Mouse (Mus musculus) right cerebral cortex, postnatal 25 days (tissue): ENCODE results near the gene Gm28043.
"Not testable (repeated sequence)": the region's sequence is repeated elsewhere in the genome, so short reads cannot be mapped to it uniquely, and the experiment has no call there.

Experiments
- DNase-seq: peaks from one replicate; pipeline ENCODE4 v3.0.0; 2022

Gene Gm28043

DNA sequence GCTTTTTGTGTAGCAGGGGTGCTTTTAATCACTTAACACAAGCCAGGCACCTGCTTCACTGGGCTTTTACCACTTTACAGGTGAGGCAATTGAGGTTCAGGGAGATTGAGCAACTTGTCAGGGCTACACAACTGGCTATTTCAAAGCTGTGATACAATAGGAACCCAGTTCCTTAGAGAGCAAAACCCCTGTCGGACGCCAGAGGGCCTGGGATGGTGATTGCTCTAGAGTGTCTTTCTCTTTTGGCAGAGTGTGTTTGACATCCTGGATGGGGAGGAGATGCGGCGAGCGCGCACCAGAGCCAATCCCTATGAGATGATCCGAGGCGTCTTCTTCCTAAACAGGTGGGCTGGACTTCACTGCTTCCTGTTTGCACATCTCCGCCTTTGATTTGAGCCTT is 67.0 kb downstream of the Gm28043 start:
- no peak for DNase-seq

DNA sequence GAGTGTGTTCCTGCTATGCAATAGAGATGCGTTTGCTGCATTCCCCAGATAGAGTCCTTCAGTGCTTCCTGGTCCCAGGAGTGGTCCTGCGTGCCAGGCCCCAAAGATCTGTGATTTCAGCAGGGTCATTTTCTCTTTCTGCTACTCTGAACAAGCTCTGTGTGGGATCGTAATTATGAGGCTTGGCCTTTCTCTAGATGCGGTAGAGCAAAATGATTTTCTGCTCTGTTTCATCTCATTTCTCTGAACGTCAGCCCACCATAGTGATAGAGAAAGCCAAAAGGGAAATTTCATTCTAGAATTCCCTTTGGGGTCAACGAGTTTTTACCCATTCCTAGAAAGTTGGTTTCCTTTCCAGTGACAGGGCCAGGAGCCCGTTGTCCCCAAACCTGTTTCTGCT is 67.6 kb downstream of the Gm28043 start:
- no peak for DNase-seq

DNA sequence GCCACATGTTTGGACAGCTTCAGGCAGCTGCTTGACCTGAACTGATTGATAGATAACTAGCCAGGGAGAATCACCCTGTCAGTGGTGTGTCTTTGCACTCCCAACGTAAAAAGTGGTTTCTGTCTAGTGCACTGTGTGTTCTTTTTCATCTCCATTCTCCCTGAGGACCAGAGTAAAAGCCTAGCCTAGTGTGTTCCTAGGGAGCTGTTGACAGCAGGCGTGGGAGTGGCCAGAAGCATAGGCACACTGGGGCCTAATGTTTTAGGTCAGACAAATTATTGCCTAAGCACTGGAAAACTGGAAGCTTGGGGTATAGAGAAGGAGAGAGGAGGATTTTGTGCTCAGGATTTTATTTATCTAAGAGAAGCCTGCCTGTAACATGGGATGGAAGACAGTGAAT is 68.5 kb downstream of the Gm28043 start:
- DNase-seq: no peak

DNA sequence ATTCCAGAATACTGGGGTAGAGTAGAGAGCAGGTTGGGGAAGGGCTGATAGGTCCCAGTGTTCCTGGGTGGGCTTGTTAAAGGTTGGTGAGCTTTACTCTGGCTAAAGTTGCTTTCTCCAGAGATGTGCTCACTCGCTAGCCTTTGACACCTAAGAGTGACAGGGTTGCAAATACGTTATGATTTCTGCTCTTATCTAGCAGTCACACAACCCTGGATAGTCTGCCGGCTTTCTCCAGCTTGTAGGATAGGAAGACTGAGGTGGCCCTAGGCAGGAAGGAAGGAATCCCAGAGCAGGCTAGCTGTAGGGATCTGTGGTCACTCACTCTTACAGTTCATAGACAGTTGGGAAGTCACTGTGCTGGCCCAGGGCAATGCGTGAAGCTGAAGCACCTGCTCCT is 69.6 kb downstream of the Gm28043 start:
- no peak for DNase-seq

DNA sequence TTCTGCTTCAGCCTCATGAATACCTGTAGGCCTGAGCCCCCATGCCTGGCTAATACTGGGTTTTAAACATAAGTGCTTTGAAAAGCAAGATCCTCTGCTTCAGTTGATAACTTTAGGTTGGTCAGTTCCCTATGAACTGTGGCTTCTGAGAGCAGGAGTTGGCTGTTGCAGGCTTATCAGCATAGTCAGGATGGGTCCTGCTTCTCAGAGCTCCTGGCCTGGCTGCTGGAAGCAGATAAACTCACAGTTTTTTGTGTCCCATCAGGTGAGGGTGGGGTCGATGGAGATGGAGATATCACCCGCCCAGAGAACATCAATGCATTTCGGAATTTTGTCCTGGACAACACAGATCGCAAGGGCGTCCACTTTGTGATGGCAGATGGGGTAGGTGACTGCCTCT is 72.1 kb downstream of the Gm28043 start:
- no peak for DNase-seq

DNA sequence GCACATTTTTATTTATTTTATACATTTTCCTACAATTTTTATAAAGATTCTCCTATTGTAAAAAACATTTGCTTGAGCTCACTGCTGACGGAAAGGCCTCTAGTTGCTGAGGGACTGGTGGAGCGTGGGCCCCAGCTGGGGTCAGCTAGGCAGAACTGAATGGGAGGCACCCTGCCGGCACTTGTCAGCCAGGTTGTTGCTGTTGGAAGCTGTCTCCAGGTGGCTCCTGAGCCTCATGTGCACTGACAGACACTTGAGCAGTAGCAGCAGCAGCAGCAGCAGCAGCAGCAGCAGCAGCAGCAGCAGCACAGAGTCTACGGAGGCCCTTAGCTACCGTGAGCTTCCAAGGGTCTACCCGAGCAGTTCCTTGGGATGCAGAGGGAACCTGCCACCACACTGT is 72.7 kb downstream of the Gm28043 start:
- no peak for DNase-seq

DNA sequence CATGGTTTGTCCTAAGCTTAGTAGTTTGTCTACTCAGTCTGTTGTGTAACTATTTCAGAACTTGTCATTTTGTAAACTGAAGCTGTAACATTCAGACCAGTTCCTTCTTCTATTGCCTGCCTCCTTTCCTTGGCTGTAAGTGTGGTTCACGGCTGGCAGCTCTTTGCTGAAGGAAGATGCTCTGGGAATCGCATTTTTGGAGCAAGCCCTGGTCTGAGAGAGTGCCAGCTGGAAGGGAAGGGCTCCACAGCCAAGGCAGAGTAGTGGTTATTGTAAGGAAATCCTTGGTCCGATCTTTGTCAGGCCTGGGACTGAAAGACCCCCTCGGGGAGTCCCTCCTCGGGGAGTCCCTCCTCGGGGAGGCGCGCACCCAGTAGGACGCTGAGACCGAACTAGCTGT is 73.9 kb downstream of the Gm28043 start:
- no peak for DNase-seq

DNA sequence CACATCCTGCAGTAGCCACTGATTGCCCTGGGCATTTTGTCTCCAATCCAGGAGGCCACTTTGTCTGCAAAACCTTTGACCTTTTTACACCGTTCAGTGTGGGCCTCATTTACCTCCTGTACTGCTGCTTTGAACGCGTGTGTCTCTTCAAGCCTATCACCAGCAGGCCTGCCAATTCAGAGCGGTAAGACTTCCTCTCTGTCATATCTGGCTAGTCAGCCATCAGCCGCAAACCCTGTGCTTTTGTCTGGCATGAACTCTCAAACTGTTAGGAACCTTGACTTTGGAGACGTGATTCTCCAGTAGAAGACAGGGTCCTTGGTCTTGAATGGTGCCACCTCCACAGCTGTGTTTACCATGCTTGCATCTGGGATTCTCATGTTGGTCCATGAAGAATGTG is 75.6 kb downstream of the Gm28043 start:
- no peak for DNase-seq

DNA sequence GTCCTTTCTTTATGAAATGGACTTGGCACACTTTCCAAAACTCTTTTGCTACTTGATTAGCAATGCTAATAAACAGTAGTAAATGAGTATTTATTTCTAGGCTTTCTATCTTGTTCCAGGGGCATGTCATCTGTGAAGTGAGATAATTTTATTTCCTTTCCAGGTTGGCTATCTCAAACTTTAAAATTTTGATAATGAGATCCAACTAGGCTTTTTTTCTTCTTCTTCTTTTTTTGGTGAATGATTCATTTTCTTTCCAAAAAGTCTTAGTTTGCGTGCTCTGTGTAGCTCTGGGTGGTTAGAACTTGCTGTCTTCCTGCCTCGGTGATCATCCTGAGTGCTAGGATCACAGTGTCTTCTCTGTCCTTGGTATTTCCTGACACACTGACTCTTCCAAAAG is 78.2 kb downstream of the Gm28043 start:
- no peak for DNase-seq

DNA sequence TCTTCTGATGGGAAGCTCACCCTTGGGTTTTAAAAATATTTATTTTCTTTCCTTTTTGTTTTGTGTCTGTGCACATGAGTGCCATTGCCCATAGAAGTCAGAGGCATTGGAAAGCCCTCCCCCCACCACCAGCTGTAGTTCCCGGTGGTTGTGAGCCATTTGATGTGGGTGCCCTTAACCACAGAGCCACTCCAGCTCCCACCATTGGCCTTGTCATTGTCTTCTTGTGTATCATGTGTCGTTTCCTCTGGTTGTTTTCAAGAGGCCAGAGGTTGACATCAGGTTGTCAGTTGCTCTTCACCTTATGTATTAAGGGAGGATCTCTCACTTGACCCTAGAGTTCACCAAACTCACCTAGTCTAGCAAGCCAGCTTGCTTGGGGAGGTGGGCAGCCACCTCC is 78.9 kb downstream of the Gm28043 start:
- no peak for DNase-seq

DNA sequence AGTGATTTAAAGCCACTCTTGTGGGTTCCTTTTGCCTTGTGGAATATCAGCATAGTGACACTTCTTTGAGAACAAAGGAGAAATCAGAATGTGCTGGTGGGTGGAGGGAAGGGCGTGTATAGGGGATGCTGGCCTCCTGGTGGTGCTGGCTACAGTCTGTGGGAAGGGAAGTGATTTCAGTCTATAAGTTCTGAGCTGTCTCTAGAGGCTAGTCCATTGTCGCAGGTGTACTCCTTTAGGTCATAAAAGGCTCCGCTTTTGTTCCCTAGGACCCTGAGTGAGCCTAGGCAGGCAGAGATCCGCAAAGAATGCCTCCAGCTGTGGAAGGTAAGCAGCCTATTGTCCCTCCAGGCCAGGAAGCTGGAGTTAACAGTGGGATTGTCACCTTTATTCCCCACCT is 79.8 kb downstream of the Gm28043 start:
- no peak for DNase-seq

DNA sequence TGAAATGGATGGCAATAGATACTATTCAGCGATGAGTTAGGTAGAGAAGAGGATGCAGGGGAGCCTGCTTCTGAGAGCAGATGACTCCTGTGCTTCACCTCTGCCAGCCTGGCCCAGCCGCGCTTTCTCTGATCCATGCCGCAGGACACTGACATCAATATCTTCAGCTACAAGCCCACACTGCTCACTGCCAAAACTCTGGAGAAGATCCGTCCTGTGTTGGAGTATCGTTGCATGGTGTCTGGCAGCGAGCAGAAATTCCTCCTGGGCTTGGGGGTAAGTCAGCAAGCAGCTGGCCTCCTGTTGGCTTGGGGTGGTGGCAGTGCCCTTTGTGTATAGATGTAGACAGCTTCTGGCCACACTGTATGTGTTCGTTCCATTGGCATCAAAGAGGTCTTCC is 82.3 kb downstream of the Gm28043 start:
- DNase-seq: no peak

DNA sequence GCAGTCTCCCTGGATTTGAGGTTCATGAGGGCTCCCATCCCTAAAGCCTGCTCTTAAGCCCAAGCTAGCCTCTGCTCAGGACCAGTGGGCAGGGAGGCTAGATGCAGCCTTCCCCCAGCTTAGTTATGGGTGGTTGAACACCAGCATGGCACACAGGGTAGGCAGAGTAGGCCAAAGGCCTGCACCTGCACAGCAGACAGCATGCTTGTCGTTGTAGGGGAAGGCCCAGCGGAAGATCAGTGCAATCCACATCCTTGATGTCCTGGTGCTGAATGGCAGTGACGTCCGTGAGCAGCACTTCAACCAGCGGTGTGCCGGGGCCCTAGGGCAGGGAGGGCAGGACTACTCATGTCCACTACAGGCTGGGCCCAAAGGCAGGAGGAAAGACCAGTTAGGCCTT is 83.7 kb downstream of the Gm28043 start:
- DNase-seq: no peak

DNA sequence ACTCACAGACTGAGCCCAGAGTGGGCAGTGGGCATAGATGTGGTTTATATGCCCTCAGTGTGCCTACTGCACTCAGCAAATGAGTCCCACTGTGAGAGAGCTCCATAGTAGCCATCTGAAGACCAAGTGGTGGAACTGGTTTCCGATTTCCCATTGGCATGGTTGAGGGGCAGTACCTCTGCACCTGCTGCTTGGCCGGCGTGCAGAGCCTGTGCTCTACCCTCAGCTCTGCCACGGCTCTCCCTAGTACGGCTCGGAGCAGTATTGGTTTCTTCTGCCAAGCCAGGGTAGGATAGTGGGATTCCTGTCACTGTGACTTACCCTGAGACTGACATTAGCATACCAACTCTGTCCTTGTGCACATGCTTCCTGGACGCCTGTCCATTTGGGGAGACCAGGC is 85.9 kb downstream of the Gm28043 start:
- no peak for DNase-seq

DNA sequence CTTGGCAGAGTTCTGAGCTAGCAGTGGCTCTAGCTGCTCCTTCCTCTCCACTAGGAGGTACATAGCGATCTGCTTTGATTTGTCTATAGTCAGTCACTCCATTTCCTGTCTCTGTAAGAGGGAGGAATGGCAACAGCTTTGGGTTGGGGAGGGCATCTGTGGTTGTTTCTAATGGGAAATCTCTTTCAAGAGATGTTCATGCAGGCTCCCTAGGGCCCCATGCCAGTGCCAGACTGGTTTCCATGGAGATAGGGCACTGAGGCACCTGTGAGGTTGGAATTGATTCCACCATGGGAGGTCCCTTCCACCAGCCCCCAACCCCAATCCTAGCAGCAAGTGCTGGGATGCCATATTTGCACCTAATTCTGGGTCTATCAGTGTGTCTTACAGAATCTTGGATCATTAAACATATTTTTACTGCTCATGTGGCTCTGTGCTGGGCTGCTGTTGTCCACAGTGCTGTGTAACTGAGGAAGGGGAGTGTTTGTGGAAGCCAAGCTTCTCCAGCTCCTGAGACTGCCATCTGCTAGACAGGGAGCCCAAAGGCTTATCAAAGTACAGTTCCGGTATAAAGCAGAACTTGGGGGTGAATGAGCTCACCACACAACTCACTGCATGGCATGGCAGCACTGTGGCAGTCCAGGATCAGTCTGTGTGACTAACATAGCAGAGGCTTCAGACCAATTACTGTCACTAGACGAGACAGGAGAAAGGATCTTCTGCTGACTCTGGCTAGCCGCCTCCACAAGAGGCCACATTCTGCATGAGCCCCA is 88.4 kb downstream of the Gm28043 start:
- DNase-seq: no peak

DNA sequence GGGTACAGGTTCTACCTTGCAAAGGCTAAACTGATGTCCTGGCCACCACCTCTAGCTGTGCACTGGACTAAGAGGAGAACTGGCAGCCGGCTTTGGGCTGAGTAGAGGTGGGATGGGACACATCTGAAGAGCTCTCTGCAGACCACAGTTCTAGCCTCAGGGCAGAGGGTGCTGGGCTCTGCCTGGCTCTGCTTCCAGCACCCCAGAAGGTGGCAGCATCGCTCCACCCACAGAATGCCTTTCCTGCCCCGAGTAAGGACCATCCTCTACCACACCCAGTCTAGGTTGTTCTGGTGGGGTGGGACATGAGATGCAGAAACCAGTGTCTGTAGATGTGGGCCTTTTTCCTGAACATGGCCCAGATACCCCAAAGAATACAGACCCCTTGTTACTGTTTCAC is 90.1 kb downstream of the Gm28043 start:
- no peak for DNase-seq

DNA sequence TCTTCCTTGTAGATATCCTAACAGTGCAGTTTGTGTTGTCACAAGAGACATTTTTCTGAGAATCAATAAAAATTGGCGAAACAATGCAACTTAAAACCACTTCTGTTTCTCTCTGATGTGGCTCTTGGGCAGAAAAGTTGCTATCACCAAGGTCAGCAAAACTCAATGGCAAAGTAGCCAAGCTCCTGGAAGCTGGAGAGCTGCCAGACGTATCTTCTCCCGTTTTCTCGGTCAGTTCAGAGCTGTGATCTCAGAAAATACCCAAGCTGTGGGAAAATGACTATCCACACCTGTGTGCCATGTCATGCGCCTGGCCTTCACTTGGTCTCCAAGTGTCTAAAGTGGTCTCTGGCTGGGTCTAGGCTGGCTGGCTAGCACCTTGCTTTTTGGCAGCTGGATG is 91.2 kb downstream of the Gm28043 start:
- DNase-seq: no peak

DNA sequence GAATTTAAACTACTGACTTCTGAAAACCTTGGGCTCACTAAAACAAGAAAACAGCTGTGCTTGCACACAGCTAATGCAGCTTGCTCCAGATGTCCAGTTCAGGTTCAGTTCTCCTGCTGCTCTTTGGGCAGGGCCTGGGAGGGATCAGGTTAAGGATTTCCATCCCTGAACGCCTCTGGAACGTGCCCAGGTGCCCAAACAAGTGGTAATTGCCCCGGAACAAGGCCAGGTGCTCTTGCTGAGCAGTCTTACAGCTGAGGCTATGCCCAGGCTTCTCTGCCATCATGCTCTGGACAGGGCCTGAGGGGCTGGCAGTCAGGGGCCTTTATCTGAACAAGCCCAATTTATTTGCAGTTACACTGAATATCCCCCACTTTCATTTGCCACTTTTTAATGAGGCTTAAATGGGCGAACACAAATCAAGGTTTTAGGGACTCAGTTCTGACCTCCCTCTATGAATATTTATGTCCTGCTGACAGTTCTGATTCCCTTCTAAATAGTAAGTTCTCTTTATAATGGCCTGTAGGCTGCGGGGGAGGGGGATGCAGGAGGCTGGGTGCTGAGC is 92.4 kb downstream of the Gm28043 start:
- no peak for DNase-seq

DNA sequence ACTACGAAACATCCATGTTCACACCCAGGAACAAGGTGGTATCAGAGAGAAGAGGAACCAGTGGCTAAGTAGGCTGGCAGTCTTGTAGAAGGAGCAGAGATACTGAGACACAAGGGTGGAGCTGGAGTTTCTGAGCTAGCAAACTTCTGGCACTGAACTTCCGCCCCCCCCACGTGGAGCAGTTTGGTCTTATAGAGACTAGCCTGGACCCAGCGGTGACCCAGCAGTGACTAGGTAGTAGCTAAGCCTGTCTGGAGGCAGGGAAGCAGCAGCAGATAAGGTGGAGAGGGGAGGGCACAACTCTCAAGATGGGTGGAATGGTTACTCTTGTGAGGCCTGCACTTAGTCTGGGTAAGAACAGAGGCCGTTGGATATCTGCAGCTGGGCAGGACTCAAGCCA is 94.1 kb downstream of the Gm28043 start:
- no peak for DNase-seq

DNA sequence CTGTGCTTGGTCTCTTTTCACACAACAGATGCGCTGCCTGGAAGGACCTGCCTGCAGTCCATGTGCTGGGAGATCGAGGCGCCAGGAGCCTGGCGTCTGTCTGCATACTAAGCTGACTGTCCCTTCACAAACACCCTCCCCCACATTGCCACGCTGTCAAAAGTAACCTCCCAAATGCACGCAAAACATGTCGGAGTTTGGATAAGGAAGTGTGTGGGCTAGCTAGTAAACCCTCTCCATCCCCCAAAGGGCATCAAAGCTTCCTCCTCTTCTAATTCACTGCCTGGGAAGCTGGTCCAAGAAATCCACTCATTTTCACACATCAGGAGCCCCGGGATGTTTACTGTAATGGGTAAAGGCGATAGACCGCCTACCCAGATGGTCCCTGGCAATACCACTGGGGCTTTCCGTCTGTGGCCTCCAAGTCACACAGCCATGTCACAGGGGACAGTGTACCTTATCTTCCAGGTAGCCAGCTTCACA is 95.9 kb downstream of the Gm28043 start:
- no peak for DNase-seq

DNA sequence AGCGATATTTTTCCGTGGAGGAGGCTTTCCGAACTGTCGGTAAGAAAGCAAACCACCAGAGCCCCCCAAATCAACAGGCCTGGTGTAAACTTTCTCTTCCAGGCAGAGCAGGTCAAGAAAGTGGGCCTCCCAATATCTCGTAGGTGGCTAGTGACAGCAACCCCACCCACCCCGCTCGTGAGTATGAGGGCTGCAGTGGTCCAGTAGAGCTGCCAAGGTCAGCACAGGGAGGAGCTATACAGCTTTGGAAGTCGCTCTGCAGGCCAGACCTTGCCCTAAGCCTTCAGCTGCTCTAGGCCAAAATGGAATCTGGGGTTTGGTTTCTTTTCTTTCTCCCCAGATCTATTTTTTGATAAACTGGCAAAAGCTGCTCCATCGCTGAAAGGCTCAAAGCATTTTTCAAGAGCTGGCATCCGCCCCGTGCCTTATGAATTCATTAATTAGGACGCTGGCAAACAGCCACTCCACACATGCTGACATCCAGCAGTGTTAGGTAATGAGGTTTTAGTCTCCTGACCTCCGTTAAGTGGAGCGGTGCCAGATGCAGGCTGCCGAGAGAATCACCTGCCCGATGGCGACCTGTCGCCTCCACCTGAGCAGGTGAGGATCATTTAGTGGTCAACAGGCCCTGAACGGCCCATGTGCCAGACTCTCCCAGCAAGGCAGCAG is 96.5 kb downstream of the Gm28043 start:
- DNase-seq: no peak

DNA sequence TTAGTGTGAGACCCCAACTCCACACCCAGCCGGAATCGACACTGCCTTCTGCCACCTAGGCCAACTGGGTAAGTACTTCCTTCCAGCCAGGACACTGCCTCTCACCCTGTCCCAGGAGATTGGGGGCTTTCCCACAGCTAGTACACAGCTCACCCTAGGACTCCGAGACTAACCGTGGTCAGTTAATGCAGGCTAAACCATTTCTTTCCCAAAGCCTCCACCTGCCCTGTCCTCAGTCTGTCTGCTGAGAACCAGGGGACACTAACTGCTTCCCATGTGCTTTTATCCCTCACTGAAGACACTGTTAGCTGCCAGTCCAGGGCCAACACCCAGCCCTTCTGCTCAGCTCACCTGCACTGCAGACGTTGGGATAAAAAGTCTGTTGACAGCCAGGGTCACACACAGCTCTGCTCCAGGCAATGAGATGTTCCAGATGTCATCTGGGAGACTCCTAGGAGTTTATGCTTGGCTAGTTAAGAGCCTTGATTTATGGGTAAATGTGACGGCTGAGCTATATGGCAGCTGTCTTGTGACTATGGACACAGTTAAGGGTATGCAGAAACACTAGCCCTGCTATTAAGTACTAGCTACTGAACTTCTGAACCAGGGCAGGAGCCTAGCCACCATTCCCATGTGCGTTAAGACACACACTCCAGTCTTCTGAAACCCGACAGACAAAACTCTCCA is 97.2 kb downstream of the Gm28043 start:
- DNase-seq: no peak

DNA sequence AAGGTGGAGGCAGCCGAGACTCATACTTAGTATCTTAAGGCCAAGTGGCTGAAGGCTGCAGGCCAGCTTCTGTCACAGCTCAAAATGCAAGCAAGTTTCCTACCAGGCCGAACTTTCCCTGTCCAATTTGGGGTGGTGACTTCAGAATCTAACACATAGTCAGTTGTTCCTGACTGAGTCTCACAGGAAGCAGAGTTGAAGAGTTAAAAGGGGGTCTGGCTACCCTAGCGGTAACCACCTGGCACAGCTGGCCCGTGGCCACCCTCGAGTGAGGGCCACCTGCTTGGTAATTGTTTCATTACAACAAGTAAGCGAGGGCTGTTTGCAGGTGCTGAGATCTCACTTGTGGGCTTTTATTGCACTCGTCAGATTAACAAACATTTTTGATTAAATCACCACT is 97.9 kb downstream of the Gm28043 start:
- DNase-seq: no peak

DNA sequence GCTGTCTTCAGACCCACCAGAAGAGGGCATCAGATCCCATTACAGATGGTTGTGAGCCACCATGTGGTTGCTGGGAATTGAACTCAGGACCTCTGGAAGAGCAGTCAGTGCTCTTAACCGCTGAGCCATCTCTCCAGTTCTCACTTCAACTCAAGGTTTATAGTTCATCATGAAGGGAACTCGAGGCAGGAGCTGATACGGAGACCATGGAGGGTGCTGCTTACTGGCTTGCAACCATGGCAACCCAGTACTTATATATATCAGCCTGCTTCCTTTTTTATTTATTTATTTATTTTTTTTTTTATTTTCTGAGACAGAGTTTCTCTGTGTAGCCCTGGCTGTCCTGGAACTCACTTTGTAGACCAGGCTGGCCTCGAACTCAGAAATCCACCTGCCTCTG is 99.1 kb downstream of the Gm28043 start:
- not testable (repeated sequence) for DNase-seq
